Mouse (Mus musculus) NIH3T3 (cell line): ENCODE measurements at regions not wholly inside any gene's neighbourhood (a gene's known extent, or its start where the extent isn't known, plus 50 kb on each side); places are given as distances from the start of the nearest gene placed in this dataset.

Source experiments
- DNase-seq: peaks from one replicate; pipeline ENCODE4 v3.0.0-alpha.2; 2012; ENCODE audit warnings: low read depth

- no peak for DNase-seq
These were observed 547.6 kb upstream of the N6amt1 start for GRCm38 (mm10) chr16:86806374-86806773.

GRCm38 (mm10) chr16:86776086-86776485 lies 577.9 kb upstream of the N6amt1 start:
- peak; percentile 85 for DNase-seq

- peak; percentile 50 for DNase-seq
These were observed 581.4 kb upstream of the N6amt1 start for GRCm38 (mm10) chr16:86772586-86772985.

- no peak for DNase-seq
These were observed 585.1 kb upstream of the N6amt1 start for GRCm38 (mm10) chr16:86768912-86769311.

GRCm38 (mm10) chr16:86768355-86768754 lies 585.6 kb upstream of the N6amt1 start:
- no peak for DNase-seq

GRCm38 (mm10) chr16:86765974-86766373 lies 588.0 kb upstream of the N6amt1 start:
- DNase-seq: peak; percentile 80

- peak; percentile 77 for DNase-seq
These were observed 612.7 kb upstream of the N6amt1 start for GRCm38 (mm10) chr16:86741236-86741635.

- DNase-seq: no peak
These were observed 634.8 kb upstream of the N6amt1 start for GRCm38 (mm10) chr16:86718982-86719771.

- no peak for DNase-seq
These were observed 635.6 kb upstream of the N6amt1 start for GRCm38 (mm10) chr16:86718353-86718752.

- no peak for DNase-seq
These were observed 652.3 kb upstream of the N6amt1 start for GRCm38 (mm10) chr16:86701700-86702099.

GRCm38 (mm10) chr16:86694497-86694896 lies 659.5 kb upstream of the N6amt1 start:
- DNase-seq: peak; percentile 93

GRCm38 (mm10) chr16:86659154-86659553 lies 694.8 kb upstream of the N6amt1 start:
- peak; percentile 48 for DNase-seq

- DNase-seq: no peak
These were observed 706.7 kb upstream of the N6amt1 start for GRCm38 (mm10) chr16:86647316-86647715.

- no peak for DNase-seq
These were observed 707.2 kb upstream of the N6amt1 start for GRCm38 (mm10) chr16:86646753-86647152.

- DNase-seq: peak; percentile 60
These were observed 708.5 kb upstream of the N6amt1 start for GRCm38 (mm10) chr16:86645436-86645835.

- DNase-seq: peak; percentile 94
These were observed 709.1 kb upstream of the N6amt1 start for GRCm38 (mm10) chr16:86644912-86645312.

- no peak for DNase-seq
These were observed 702.5 kb upstream of the Adamts5 start for GRCm38 (mm10) chr16:86604166-86604565.

GRCm38 (mm10) chr16:86594992-86595391 lies 693.4 kb upstream of the Adamts5 start:
- no peak for DNase-seq

- DNase-seq: peak; percentile 94
These were observed 684.4 kb upstream of the Adamts5 start for GRCm38 (mm10) chr16:86586044-86586443.

- DNase-seq: no peak
These were observed 676.7 kb upstream of the Adamts5 start for GRCm38 (mm10) chr16:86578281-86578680.

- DNase-seq: no peak
These were observed 645.9 kb upstream of the Adamts5 start for GRCm38 (mm10) chr16:86547465-86548043.

- DNase-seq: peak; percentile 55
These were observed 645.3 kb upstream of the Adamts5 start for GRCm38 (mm10) chr16:86546905-86547304.

- no peak for DNase-seq
These were observed 642.5 kb upstream of the Adamts5 start for GRCm38 (mm10) chr16:86544121-86544520.

- peak; percentile 4 for DNase-seq
These were observed 634.9 kb upstream of the Adamts5 start for GRCm38 (mm10) chr16:86536479-86536878.
